Mouse (Mus musculus) MEL (cell line): ENCODE results near the gene Adamtsl2. TPM values are rescaled to one million over a fixed set of nuclear protein-coding genes. Genes with fewer than 3 reads are reported as not detected.

Experiments
- DNase-seq: peaks from one replicate; pipeline ENCODE4 v3.0.0; 2011; ENCODE audit warnings: low read depth, low spot score
- H3K27ac ChIP-seq: 2 replicates; pipeline ENCODE4 v1.5.1; 2012; ENCODE audit warnings: low read depth, mild to moderate bottlenecking, control low read depth, low read length, moderate library complexity; ENCODE audit not compliant: control insufficient read depth
- H3K27me3 ChIP-seq, 2 experiments: fragments of 150-350 bp in 1 of 2; sonication (generic) in 1 of 2; 2 replicates each; pipeline ENCODE4 v1.6.1; 2012; ENCODE audit warnings: low read length in 2 of 2, mild to moderate bottlenecking in 2 of 2, improper control_type of control experiment in 1 of 2, moderate library complexity in 1 of 2; ENCODE audit not compliant: insufficient read depth in 2 of 2, control insufficient read depth in 1 of 2
- H3K36me3 ChIP-seq, 2 experiments: 2 replicates each; pipeline ENCODE4 v1.6.1; 2012 to 2014; ENCODE audit warnings: low read length in 2 of 2, improper control_type of control experiment in 1 of 2, inconsistent platforms in 1 of 2, mild to moderate bottlenecking in 1 of 2; ENCODE audit not compliant: insufficient read depth in 2 of 2, control insufficient read depth in 1 of 2
- H3K4me1 ChIP-seq, 2 experiments: fragments of 150-350 bp in 1 of 2; sonication (generic) in 1 of 2; 2 replicates each; pipeline ENCODE4 v1.6.1; 2012; ENCODE audit warnings: low read length in 2 of 2, improper control_type of control experiment in 1 of 2, mild to moderate bottlenecking in 1 of 2; ENCODE audit not compliant: insufficient read depth in 2 of 2, control insufficient read depth in 1 of 2
- H3K4me3 ChIP-seq, 2 experiments: fragments of 150-350 bp in 1 of 2; sonication (generic) in 1 of 2; 2 replicates each; pipeline ENCODE4 v1.5.1; 2012; ENCODE audit warnings: low read depth in 2 of 2, low read length in 2 of 2, mild to moderate bottlenecking in 2 of 2, moderate library complexity in 2 of 2, control low read depth in 1 of 2, improper control_type of control experiment in 1 of 2; ENCODE audit not compliant: control insufficient read depth in 1 of 2, insufficient read depth in 1 of 2
- H3K79me2 ChIP-seq: 2 replicates; pipeline ENCODE4 v1.6.1; 2012; ENCODE audit warnings: mild to moderate bottlenecking, low read length, moderate library complexity; ENCODE audit not compliant: control insufficient read depth, poor library complexity, insufficient read depth
- H3K9ac ChIP-seq: 2 replicates; pipeline ENCODE4 v1.6.1; 2012; ENCODE audit warnings: low read depth, mild to moderate bottlenecking, control low read depth, low read length, moderate library complexity; ENCODE audit not compliant: control insufficient read depth, poor library complexity, severe bottlenecking
- H3K9me3 ChIP-seq: fragments of 150-350 bp; sonication (generic); replicated peaks from 2 replicates; pipeline ENCODE4 v1.6.1; 2012; ENCODE audit warnings: mild to moderate bottlenecking, low read length, improper control_type of control experiment, moderate library complexity; ENCODE audit not compliant: insufficient read depth
- CHD2 ChIP-seq: IDR thresholded peaks from 2 replicates; pipeline ENCODE4 v1.6.1; 2011; ENCODE audit warnings: low read length, improper control_type of control experiment
- CTCF ChIP-seq, 3 experiments: IDR thresholded peaks in 2 of 3; conservative IDR thresholded peaks in 1 of 3; 2 replicates each; pipeline ENCODE4 v1.5.1; 2011 to 2012; ENCODE audit warnings: low read length in 3 of 3, low read depth in 2 of 3, mild to moderate bottlenecking in 2 of 3, improper control_type of control experiment in 1 of 3, inconsistent platforms in 1 of 3, mixed read lengths in 1 of 3, moderate library complexity in 1 of 3; ENCODE audit not compliant: control insufficient read depth in 1 of 3, insufficient read depth in 1 of 3, poor library complexity in 1 of 3, severe bottlenecking in 1 of 3
- E2F4 ChIP-seq: IDR thresholded peaks from 2 replicates; pipeline ENCODE4 v1.6.1; 2011; ENCODE audit warnings: low read depth, low read length, improper control_type of control experiment, borderline replicate concordance
- EP300 ChIP-seq, 2 experiments: IDR thresholded peaks; 2 replicates each; pipeline ENCODE4 v1.6.1; 2011; ENCODE audit warnings: improper control_type of control experiment in 2 of 2, low read length in 2 of 2, low read depth in 1 of 2, mild to moderate bottlenecking in 1 of 2
- ETS1 ChIP-seq: IDR thresholded peaks from 2 replicates; pipeline ENCODE4 v1.6.1; 2012; ENCODE audit warnings: low read depth, mild to moderate bottlenecking, inconsistent platforms, low read length, improper control_type of control experiment, moderate library complexity
- KAT2A ChIP-seq: conservative IDR thresholded peaks from 2 replicates; pipeline ENCODE4 v1.6.1; 2012; ENCODE audit warnings: low read depth, low read length, improper control_type of control experiment, inconsistent platforms
- MAFK ChIP-seq: IDR thresholded peaks from 2 replicates; pipeline ENCODE4 v1.6.1; 2011; ENCODE audit warnings: low read depth, mild to moderate bottlenecking, low read length, improper control_type of control experiment, borderline replicate concordance
- MAX ChIP-seq: IDR thresholded peaks from 2 replicates; pipeline ENCODE4 v1.6.1; 2011; ENCODE audit warnings: low read length, improper control_type of control experiment
- MAZ ChIP-seq: IDR thresholded peaks from 2 replicates; pipeline ENCODE4 v1.6.1; 2012; ENCODE audit warnings: low read depth, mild to moderate bottlenecking, inconsistent platforms, low read length, improper control_type of control experiment
- MEF2A ChIP-seq: IDR thresholded peaks from 2 replicates; pipeline ENCODE4 v1.6.1; 2014; ENCODE audit warnings: low read depth, mild to moderate bottlenecking, inconsistent platforms, low read length, improper control_type of control experiment; ENCODE audit not compliant: poor library complexity, insufficient replicate concordance, severe bottlenecking; ENCODE audit errors: extremely low read depth
- MXI1 ChIP-seq: IDR thresholded peaks from 2 replicates; pipeline ENCODE4 v1.6.1; 2011; ENCODE audit warnings: mild to moderate bottlenecking, low read depth, low read length, improper control_type of control experiment
- MYB ChIP-seq: IDR thresholded peaks from 2 replicates; pipeline ENCODE4 v1.6.1; 2011; ENCODE audit warnings: mild to moderate bottlenecking, low read depth, low read length, improper control_type of control experiment
- MYC ChIP-seq: IDR thresholded peaks from 2 replicates; pipeline ENCODE4 v1.6.1; 2011; ENCODE audit warnings: low read depth, mild to moderate bottlenecking, low read length, improper control_type of control experiment, moderate library complexity
- NRF1 ChIP-seq: IDR thresholded peaks from 2 replicates; pipeline ENCODE4 v1.6.1; 2014; ENCODE audit warnings: low read depth, mild to moderate bottlenecking, inconsistent platforms, low read length, improper control_type of control experiment, moderate library complexity; ENCODE audit not compliant: poor library complexity, insufficient read depth, severe bottlenecking
- POLR2AphosphoS2 ChIP-seq: IDR thresholded peaks from 2 replicates; pipeline ENCODE4 v1.6.1; 2011; ENCODE audit warnings: low read length, improper control_type of control experiment
- RAD21 ChIP-seq: IDR thresholded peaks from 2 replicates; pipeline ENCODE4 v1.6.1; 2011; ENCODE audit warnings: mild to moderate bottlenecking, low read depth, low read length, improper control_type of control experiment
- RCOR1 ChIP-seq: IDR thresholded peaks from 2 replicates; pipeline ENCODE4 v1.6.1; 2012; ENCODE audit warnings: low read depth, mild to moderate bottlenecking, inconsistent platforms, low read length, improper control_type of control experiment
- TAL1 ChIP-seq: IDR thresholded peaks from 2 replicates; pipeline ENCODE4 v1.6.1; 2012; ENCODE audit warnings: mild to moderate bottlenecking, inconsistent platforms, low read length, moderate library complexity, mixed read lengths
- TBP ChIP-seq: IDR thresholded peaks from 2 replicates; pipeline ENCODE4 v1.8.0; 2011; ENCODE audit warnings: low read depth, low read length, improper control_type of control experiment
- TCF12 ChIP-seq: IDR thresholded peaks from 2 replicates; pipeline ENCODE4 v1.6.1; 2014; ENCODE audit warnings: low read depth, mild to moderate bottlenecking, inconsistent platforms, low read length, improper control_type of control experiment, moderate library complexity
- UBTF ChIP-seq: IDR thresholded peaks from 2 replicates; pipeline ENCODE4 v1.6.1; 2012; ENCODE audit warnings: low read depth, mild to moderate bottlenecking, inconsistent platforms, low read length, improper control_type of control experiment, moderate library complexity, borderline replicate concordance; ENCODE audit not compliant: insufficient read depth
- USF1 ChIP-seq: IDR thresholded peaks from 2 replicates; pipeline ENCODE4 v1.6.1; 2014; ENCODE audit warnings: low read depth, mild to moderate bottlenecking, inconsistent platforms, low read length, improper control_type of control experiment, moderate library complexity
- USF2 ChIP-seq, 2 experiments: IDR thresholded peaks; 2 replicates each; pipeline ENCODE4 v1.6.1; 2011 to 2012; ENCODE audit warnings: improper control_type of control experiment in 2 of 2, low read length in 2 of 2, borderline replicate concordance in 1 of 2, inconsistent platforms in 1 of 2, low read depth in 1 of 2, mild to moderate bottlenecking in 1 of 2; ENCODE audit not compliant: insufficient read depth in 1 of 2
- ZKSCAN1 ChIP-seq: IDR thresholded peaks from 2 replicates; pipeline ENCODE4 v1.6.1; 2012; ENCODE audit warnings: low read depth, mild to moderate bottlenecking, inconsistent platforms, low read length, improper control_type of control experiment, moderate library complexity
- ZMIZ1 ChIP-seq: IDR thresholded peaks from 2 replicates; pipeline ENCODE4 v1.6.1; 2012; ENCODE audit warnings: low read depth, mild to moderate bottlenecking, inconsistent platforms, low read length, improper control_type of control experiment, moderate library complexity
- ZNF384 ChIP-seq: IDR thresholded peaks from 2 replicates; pipeline ENCODE4 v1.6.1; 2012; ENCODE audit warnings: low read depth, mild to moderate bottlenecking, inconsistent platforms, low read length, improper control_type of control experiment
- polyA plus RNA-seq, 2 experiments: library from polyadenylated mRNA; stranded (reverse) in 1 of 2; unstranded in 1 of 2; fragments of >175 nt in 1 of 2; fragments of >200 nt in 1 of 2; gene quantifications; 2 replicates each; pipeline versions ENCODE4 v1.2.1 to v1.2.4; 2012; ENCODE audit warnings: low replicate concordance in 2 of 2, low read depth in 1 of 2; ENCODE audit not compliant: insufficient read length in 2 of 2, insufficient read depth in 1 of 2, missing spikeins in 1 of 2
- total RNA-seq: library from RNA; depleted of rRNA; stranded (reverse); fragments of 300-350 nt; gene quantifications from 2 replicates; pipeline ENCODE4 v1.2.3, GENCODE M21; 2012

The Adamtsl2 gene
- total and polyA plus RNA-seq, 3 experiments = not detected

DNA sequence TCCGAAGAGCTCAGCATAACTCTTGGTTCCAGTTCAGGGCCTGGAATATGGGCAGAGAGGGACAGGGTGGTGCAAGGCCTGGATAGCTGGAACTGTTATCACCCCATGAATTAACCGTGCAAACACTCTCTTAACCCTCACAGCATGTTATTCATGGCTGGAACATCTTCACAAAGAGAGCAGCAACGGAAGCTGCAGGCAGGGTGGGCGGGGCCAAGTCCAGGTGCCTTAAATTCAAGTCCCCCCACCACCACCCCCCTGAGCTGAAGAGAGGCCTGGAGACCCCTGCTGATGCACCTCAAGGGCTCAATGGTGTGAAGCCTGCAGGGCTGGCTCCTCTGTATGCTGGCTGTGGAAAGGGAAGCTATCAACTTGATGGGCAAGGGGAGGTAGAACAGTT lies 47.3 kb downstream of the Adamtsl2 start:
- no peaks in the 10 kb centered on the region for H3K36me3 ChIP-seq
- no peaks in the 10 kb centered on the region for H3K79me2 ChIP-seq
- peaks cover 0 to 1% of the 10 kb centered on the region in 2 experiments for H3K27me3 ChIP-seq
- no peak overlapping the region for H3K9ac ChIP-seq
- H3K9me3 ChIP-seq = no peaks in the 10 kb centered on the region
- H3K27ac ChIP-seq = no peak overlapping the region
- no peaks in the 10 kb centered on the region for H3K4me1 ChIP-seq
- TF ChIP-seq RCOR1 = no peak
- TF ChIP-seq ZMIZ1 = no peak
- TF ChIP-seq CHD2 = no peak
- no peak for TF ChIP-seq POLR2AphosphoS2
- TF ChIP-seq NRF1 = no peak
- no peak for TF ChIP-seq USF1
- no peak for TF ChIP-seq ZNF384
- DNase-seq = no peak
- no peak overlapping the region for H3K4me3 ChIP-seq

DNA sequence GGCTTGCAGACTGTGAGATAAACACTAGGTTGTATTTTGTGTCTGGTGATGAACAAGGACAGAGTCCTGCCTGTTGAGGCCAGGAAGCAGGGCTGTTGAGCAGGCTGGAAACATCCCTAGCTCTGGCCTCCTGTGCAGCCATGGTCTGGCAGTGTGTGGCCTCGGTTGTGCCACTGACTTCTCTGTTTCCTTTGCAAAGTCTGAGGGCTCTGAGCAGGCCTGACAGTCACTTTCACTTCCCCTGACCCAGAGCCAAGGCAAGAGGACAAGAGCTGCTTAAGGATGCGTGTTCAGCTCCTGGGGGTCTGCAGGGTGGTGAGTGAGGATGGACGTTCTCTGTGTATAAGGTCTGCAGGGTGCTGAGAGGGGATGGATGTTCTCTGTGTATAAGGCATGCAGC lies 49.8 kb downstream of the Adamtsl2 start:
- no peak overlapping the region for H3K27ac ChIP-seq
- no peak overlapping the region for H3K4me3 ChIP-seq
- H3K9ac ChIP-seq = no peak overlapping the region
- no peak for DNase-seq
- H3K36me3 ChIP-seq = no peaks in the 10 kb centered on the region
- no peaks in the 10 kb centered on the region for H3K4me1 ChIP-seq
- H3K79me2 ChIP-seq = no peaks in the 10 kb centered on the region
- TF ChIP-seq ZMIZ1 (no peak), RAD21 (no peak), ETS1 (no peak), USF1 (no peak)
- H3K27me3 ChIP-seq = peaks cover 0 to 2% of the 10 kb centered on the region in 2 experiments; a peak in 3 of 4 replicates
- no peaks in the 10 kb centered on the region for H3K9me3 ChIP-seq

DNA sequence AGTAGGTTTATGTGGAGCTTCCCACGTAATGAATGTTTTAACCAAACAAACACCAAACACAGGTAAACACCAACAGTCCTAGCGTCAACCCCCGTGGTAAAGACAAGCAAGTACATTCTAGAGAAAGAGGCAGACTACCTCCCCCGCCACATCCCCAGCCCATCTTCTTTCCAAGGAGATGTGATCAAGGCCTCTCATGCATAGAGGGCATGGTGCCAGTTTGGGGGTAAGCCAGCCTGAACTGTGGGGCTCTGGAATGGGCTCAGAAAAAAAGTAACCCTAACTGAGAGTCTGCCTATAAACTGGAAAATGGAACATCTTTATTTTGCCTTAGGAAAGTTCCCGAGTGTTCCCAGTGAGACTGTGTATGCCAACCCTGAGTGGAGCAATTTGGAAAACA lies 56.8 kb downstream of the Adamtsl2 start:
- Histone ChIP-seq H3K9me3 (no peaks in the 10 kb centered on the region), H3K4me3 (no peak overlapping the region), H3K4me1 (no peaks in the 10 kb centered on the region), H3K36me3 (no peaks in the 10 kb centered on the region), H3K79me2 (no peaks in the 10 kb centered on the region), H3K9ac (no peak overlapping the region), H3K27me3 (peaks cover 0 to 14% of the 10 kb centered on the region in 2 experiments; a peak in 3 of 4 replicates), H3K27ac (no peak overlapping the region)
- TF ChIP-seq UBTF = no peak
- no peak for TF ChIP-seq MYC
- no peak for TF ChIP-seq POLR2AphosphoS2
- TF ChIP-seq MEF2A = no peak
- no peak for TF ChIP-seq MAZ
- TF ChIP-seq KAT2A = no peak
- no peak for TF ChIP-seq EP300 (IDR thresholded peaks at IDR 0.05; ENCODE audit: low read depth in 1 of 2, low read length in 2 of 2)
- TF ChIP-seq MAX = no peak
- TF ChIP-seq ZNF384 = no peak
- TF ChIP-seq E2F4 = no peak
- no peak for TF ChIP-seq TBP
- no peak for TF ChIP-seq CTCF (IDR thresholded peaks at IDR 0.05 in 2 of 3, conservative IDR thresholded peaks at IDR 0.05 in 1 of 3; ENCODE audit: control insufficient read depth in 1 of 3, insufficient read depth in 1 of 3, low read depth in 2 of 3, low read length in 3 of 3, poor library complexity in 1 of 3, severe bottlenecking in 1 of 3)
- TF ChIP-seq USF2 (IDR thresholded peaks at IDR 0.05; ENCODE audit: borderline replicate concordance in 1 of 2, insufficient read depth in 1 of 2, low read depth in 1 of 2, low read length in 2 of 2) = no peak
- TF ChIP-seq MXI1 = no peak
- TF ChIP-seq MAFK = no peak
- TF ChIP-seq USF1 = no peak
- no peak for TF ChIP-seq ZKSCAN1
- no peak for TF ChIP-seq TCF12
- TF ChIP-seq TAL1 = no peak
- no peak for TF ChIP-seq MYB
- no peak for DNase-seq
